Mouse (Mus musculus) kidney, embryonic 16.5 days (tissue): ENCODE results near the gene Cyp27b1. TPM values are rescaled to one million over a fixed set of nuclear protein-coding genes. Genes with fewer than 3 reads are reported as not detected.

Experiments
- ATAC-seq: fragments of 200-750 bp; cut with Nextera tagmentation; 2 replicates; pipeline ENCODE4 v1.8.0; 2017; ENCODE audit warnings: moderate TSS enrichment; ENCODE audit not compliant: low FRiP score, low TSS enrichment
- H3K27ac ChIP-seq: fragments of 300-500 bp; sonication (generic); 2 replicates; pipeline ENCODE4 v1.5.1; 2014; ENCODE audit warnings: low read length
- H3K27me3 ChIP-seq: fragments of 300-500 bp; sonication (generic); 2 replicates; pipeline ENCODE4 v1.6.1; 2014; ENCODE audit warnings: low read length, control low read depth, mixed read lengths; ENCODE audit not compliant: insufficient read depth
- H3K36me3 ChIP-seq: fragments of 300-500 bp; sonication (generic); 2 replicates; pipeline ENCODE4 v1.6.1; 2014; ENCODE audit warnings: low read length, control low read depth, mixed read lengths; ENCODE audit not compliant: insufficient read depth
- H3K4me1 ChIP-seq: fragments of 300-500 bp; sonication (generic); 2 replicates; pipeline ENCODE4 v1.6.1; 2014; ENCODE audit warnings: low read length, control low read depth, mixed read lengths; ENCODE audit not compliant: insufficient read depth
- H3K4me2 ChIP-seq: fragments of 300-500 bp; sonication (generic); replicated peaks from 2 replicates; pipeline ENCODE4 v1.6.1; 2014; ENCODE audit warnings: low read depth, low read length
- H3K4me3 ChIP-seq: fragments of 300-500 bp; sonication (generic); 2 replicates; pipeline ENCODE4 v1.5.1; 2014; ENCODE audit warnings: mild to moderate bottlenecking, low read length
- H3K9ac ChIP-seq: fragments of 300-500 bp; sonication (generic); replicated peaks from 2 replicates; pipeline ENCODE4 v1.6.1; 2014; ENCODE audit warnings: low read length
- H3K9me3 ChIP-seq: fragments of 300-500 bp; sonication (generic); 2 replicates; pipeline ENCODE4 v1.6.1; 2016; ENCODE audit warnings: low read length, control low read depth
- WGBS: fragments of 180-500 bp; shearing (Covaris S2); extraction: QIAGEN DNeasy Blood & Tissue Kit; methylation state at CpG from one replicate; pipeline ENCODE4 v1.1.7; 2014; 5-methylcytosine and 5-hydroxymethylcytosine counted together
- polyA plus RNA-seq: library from polyadenylated mRNA; unstranded; fragments of >200 nt; fragmentation: Nextera tagmentation; extraction: Ambion mirVana; gene quantifications from 2 replicates; pipeline ENCODE4 v1.2.1, GENCODE M21; 2015

Cyp27b1 gene
- polyA plus RNA-seq, result 32.6 and 53.8 TPM in 2 replicates

DNA sequence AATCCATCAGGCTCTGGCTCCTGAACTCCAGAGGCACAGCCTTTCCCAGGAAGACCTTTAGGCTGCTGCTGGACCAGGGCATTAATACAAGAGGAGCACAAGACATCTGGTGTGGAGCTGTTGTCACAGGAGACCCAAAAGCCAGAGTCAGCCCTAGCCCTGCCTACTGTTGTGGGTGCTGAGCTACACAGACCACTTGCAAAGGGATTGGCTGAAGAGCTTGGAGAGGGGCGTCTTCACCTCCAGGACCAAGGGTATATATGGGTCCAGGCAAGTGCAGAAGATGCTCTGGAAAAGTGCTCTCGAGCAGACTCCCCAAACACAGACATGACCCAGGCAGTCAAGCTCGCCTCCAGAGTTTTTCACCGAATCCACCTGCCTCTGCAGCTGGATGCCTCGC lies at the start of gene Cyp27b1:
Gene Cyp27b1 (plus strand): TSS at position 297 of the 400 bp plus-strand sequence.
- H3K4me3 ChIP-seq, result peak within 1 kb of the TSS; percentile 24
- H3K9ac ChIP-seq, result peak within 1 kb of the TSS; percentile 43
- no peaks in the 10 kb centered on the region for H3K9me3 ChIP-seq
- H3K4me2 ChIP-seq, result peak within 1 kb of the TSS; percentile 41
- no peak within 1 kb of the TSS for H3K27ac ChIP-seq
- WGBS, result 32% methylated on average over 5 of the region's 5 CpGs
- H3K27me3 ChIP-seq, result peaks cover 47% of the 10 kb centered on the region
- no peak for ATAC-seq
- peaks cover 16% of the 10 kb centered on the region for H3K4me1 ChIP-seq
- H3K36me3 ChIP-seq, result peaks cover 12% of the 10 kb centered on the region

DNA sequence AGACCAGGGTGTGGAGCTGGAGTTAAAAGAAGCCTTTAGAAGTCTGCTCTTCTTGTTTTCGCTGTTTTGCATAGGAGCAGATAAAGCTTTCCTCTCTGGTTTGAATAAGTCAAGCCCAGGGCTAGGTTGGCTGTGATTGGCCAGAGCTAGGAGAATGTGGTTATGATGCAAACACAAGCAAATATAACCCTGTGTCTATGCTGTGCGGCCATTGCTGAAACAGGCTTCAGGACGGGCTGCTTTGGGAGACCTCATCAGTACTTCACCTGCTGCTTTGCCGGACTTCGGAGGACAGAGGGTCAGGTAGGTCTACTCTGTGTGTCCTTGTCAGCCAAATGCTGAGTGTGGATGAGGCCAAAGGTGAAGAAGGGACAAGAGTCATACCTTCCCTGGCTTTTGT lies 47.5 kb upstream of the Cyp27b1 start, which contains the start of gene Avil:
Gene Avil (plus strand): TSS at position 181 of the 400 bp plus-strand sequence.
- Histone ChIP-seq H3K27ac (no peak within 1 kb of the TSS), H3K36me3 (peaks cover 38% of the 10 kb centered on the region), H3K4me2 (no peak within 1 kb of the TSS), H3K27me3 (no peaks in the 10 kb centered on the region), H3K4me1 (no peaks in the 10 kb centered on the region), H3K9me3 (no peaks in the 10 kb centered on the region), H3K4me3 (no peak within 1 kb of the TSS), H3K9ac (no peak within 1 kb of the TSS)
- ATAC-seq, result no peak
- WGBS, result 89% methylated on average over 5 of the region's 5 CpGs

GRCm38 (mm10) chr10:127001297-127001696 lies 46.8 kb upstream of the Cyp27b1 start:
- no peak for ATAC-seq
- H3K4me3 ChIP-seq, result no peak overlapping the region
- WGBS, result 85% methylated on average over 9 of the region's 9 CpGs
- no peak overlapping the region for H3K4me2 ChIP-seq
- no peak overlapping the region for H3K9ac ChIP-seq
- H3K27ac ChIP-seq, result no peak overlapping the region
- H3K27me3 ChIP-seq, result no peaks in the 10 kb centered on the region
- no peaks in the 10 kb centered on the region for H3K9me3 ChIP-seq
- peaks cover 30% of the 10 kb centered on the region for H3K36me3 ChIP-seq
- no peaks in the 10 kb centered on the region for H3K4me1 ChIP-seq

DNA sequence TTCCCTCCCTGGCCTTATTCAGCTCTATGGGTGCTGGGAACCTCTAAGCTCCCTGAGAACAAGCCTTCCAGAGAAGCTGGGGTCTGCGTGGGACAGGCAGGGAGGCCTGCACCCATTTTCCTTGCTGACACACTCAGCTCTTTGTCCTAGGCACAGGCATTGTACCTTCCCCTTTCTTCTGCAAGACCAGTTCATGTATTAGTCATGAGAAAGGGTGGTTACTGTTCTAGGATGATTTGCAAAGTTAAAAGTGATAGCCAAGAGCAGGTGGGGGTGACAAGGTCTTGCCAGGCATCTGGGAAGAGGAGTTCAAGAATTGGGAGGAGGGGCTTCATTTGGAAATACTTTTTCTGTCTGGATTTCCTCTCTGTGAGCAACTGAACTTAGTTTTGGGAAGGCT lies 46.0 kb upstream of the Cyp27b1 start:
- H3K27ac ChIP-seq, result no peak overlapping the region

DNA sequence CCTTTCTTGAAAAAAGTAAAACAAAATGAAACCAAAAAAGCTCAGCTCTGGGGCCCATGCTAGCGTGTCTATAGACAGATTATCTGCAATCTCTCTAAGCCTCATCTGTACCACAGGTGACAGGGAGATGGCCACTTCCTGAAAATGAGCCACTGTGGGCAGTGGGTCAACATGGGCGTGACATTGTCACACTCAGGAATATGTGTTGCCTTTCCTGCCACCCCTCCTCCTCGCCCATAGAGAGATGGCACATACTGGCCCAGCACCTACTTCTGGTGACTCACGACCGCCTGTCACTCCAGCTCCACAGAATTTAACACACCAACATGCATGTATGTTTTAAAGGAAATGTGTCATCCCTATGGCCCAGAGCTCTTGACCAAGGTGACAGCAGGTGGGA lies 45.3 kb upstream of the Cyp27b1 start:
- H3K27ac ChIP-seq, result no peak overlapping the region

More for the DNA sequence above, 46.0 kb upstream of the Cyp27b1 start:
- Histone ChIP-seq H3K4me2 (no peak overlapping the region), H3K4me1 (no peaks in the 10 kb centered on the region), H3K36me3 (peaks cover 30% of the 10 kb centered on the region), H3K9ac (no peak overlapping the region), H3K4me3 (no peak overlapping the region), H3K27me3 (no peaks in the 10 kb centered on the region), H3K9me3 (no peaks in the 10 kb centered on the region)
- 95% methylated on average over 1 of the region's 1 CpGs for WGBS
- ATAC-seq, result no peak

GRCm38 (mm10) chr10:127003334-127003733 lies 44.7 kb upstream of the Cyp27b1 start:
- H3K9ac ChIP-seq, result no peak overlapping the region
- peaks cover 18% of the 10 kb centered on the region for H3K36me3 ChIP-seq
- no peak for ATAC-seq
- H3K27ac ChIP-seq, result no peak overlapping the region
- H3K4me2 ChIP-seq, result no peak overlapping the region
- H3K4me1 ChIP-seq, result no peaks in the 10 kb centered on the region
- no peaks in the 10 kb centered on the region for H3K27me3 ChIP-seq
- WGBS, result 70% methylated on average over 8 of the region's 8 CpGs
- H3K4me3 ChIP-seq, result no peak overlapping the region
- no peaks in the 10 kb centered on the region for H3K9me3 ChIP-seq

More for the DNA sequence above, 45.3 kb upstream of the Cyp27b1 start:
- Histone ChIP-seq H3K9me3 (no peaks in the 10 kb centered on the region), H3K36me3 (peaks cover 24% of the 10 kb centered on the region), H3K27me3 (no peaks in the 10 kb centered on the region), H3K4me2 (no peak overlapping the region), H3K9ac (no peak overlapping the region), H3K4me3 (no peak overlapping the region), H3K4me1 (no peaks in the 10 kb centered on the region)
- 84% methylated on average over 5 of the region's 5 CpGs for WGBS
- ATAC-seq, result no peak

- no peak overlapping the region for H3K4me2 ChIP-seq
- no peaks in the 10 kb centered on the region for H3K27me3 ChIP-seq
- WGBS, result 78% methylated on average over 7 of the region's 7 CpGs
- no peaks in the 10 kb centered on the region for H3K4me1 ChIP-seq
- H3K27ac ChIP-seq, result no peak overlapping the region
- H3K9me3 ChIP-seq, result no peaks in the 10 kb centered on the region
- H3K4me3 ChIP-seq, result no peak overlapping the region
- no peak overlapping the region for H3K9ac ChIP-seq
- no peak for ATAC-seq
- H3K36me3 ChIP-seq, result peaks cover 14% of the 10 kb centered on the region; the same call in 1 of the 2 replicates
Measured at GRCm38 (mm10) chr10:127003806-127004205, 44.2 kb upstream of the Cyp27b1 start.

GRCm38 (mm10) chr10:127016488-127016887 lies 31.6 kb upstream of the Cyp27b1 start:
- peak; percentile 47 for ATAC-seq
- WGBS, result 59% methylated on average over 5 of the region's 5 CpGs
- Histone ChIP-seq H3K4me1 (no peaks in the 10 kb centered on the region), H3K27ac (no peak overlapping the region), H3K4me3 (no peak overlapping the region), H3K4me2 (no peak overlapping the region), H3K9ac (no peak overlapping the region), H3K27me3 (no peaks in the 10 kb centered on the region), H3K36me3 (no peaks in the 10 kb centered on the region), H3K9me3 (no peaks in the 10 kb centered on the region)

DNA sequence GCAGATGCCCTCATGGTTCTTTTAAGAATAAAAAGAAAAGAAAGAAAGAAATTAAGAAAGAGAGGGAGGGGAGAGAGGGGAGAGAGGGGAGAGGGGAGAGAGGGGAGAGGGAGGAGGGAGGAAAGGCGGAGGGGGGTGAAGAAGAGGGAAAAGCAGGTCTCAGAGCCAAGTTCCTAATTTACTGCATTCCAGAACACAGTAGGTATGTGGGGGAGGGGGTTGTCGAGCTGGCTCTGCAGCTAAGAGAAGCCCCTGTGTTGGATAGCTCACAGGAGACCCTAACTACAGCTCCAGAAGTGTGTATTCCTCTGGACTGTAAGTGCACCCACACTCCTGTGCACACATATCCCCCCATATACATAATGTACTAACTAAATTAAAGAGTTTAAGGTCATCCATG lies 31.0 kb upstream of the Cyp27b1 start:
- WGBS, result 0% methylated on average over 2 of the region's 2 CpGs

DNA sequence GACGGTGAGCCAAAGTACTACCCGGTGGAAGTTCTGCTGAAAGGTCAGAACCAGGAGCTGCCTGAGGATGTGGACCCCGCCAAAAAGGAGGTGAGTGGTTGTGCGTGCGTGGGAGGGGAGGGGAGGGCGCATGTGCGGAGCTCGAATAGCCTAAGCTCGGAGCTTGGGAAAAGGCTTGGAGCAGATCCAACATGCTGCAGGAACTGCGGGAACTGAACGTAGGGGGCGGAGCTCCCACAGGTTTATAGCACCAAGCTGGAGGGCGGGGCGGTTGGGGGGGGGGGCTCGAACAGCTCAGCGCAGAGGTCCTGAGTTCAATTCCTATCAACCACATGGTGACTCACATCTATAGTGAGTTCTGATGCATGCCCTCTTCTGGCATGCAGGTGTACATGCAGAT lies 29.6 kb upstream of the Cyp27b1 start:
- no peak overlapping the region for H3K27ac ChIP-seq
- no peaks in the 10 kb centered on the region for H3K9me3 ChIP-seq
- no peaks in the 10 kb centered on the region for H3K27me3 ChIP-seq
- no peak overlapping the region for H3K4me2 ChIP-seq
- no peaks in the 10 kb centered on the region for H3K4me1 ChIP-seq
- no peak for ATAC-seq
- H3K4me3 ChIP-seq, result no peak overlapping the region
- no peak overlapping the region for H3K9ac ChIP-seq
- peaks cover 17% of the 10 kb centered on the region for H3K36me3 ChIP-seq
- 65% methylated on average over 16 of the region's 16 CpGs for WGBS

More for the DNA sequence above, 31.0 kb upstream of the Cyp27b1 start:
- no peak overlapping the region for H3K4me2 ChIP-seq
- H3K9ac ChIP-seq, result no peak overlapping the region
- H3K27ac ChIP-seq, result no peak overlapping the region
- no peaks in the 10 kb centered on the region for H3K27me3 ChIP-seq
- peaks cover 4% of the 10 kb centered on the region; the same call in 1 of the 2 replicates for H3K36me3 ChIP-seq
- no peak for ATAC-seq
- no peaks in the 10 kb centered on the region for H3K9me3 ChIP-seq
- no peaks in the 10 kb centered on the region for H3K4me1 ChIP-seq
- H3K4me3 ChIP-seq, result no peak overlapping the region
